Mouse (Mus musculus) lung, embryonic 14.5 days (tissue): ENCODE data around the gene Tubb2b. TPM values are rescaled to one million over a fixed set of nuclear protein-coding genes. Genes with fewer than 3 reads are reported as not detected.
A peak's percentile ranks its signal among the peaks of the same experiment; 100 is the strongest.

Experiments
- ATAC-seq: fragments of 200-750 bp; cut with Nextera tagmentation; 2 replicates; pipeline ENCODE4 v1.8.0; 2017; ENCODE audit warnings: mild to moderate bottlenecking, moderate TSS enrichment, moderate library complexity; ENCODE audit not compliant: insufficient read depth
- DNase-seq: peaks from one replicate; pipeline ENCODE4 v3.0.0-alpha.2; 2015
- H3K27ac ChIP-seq: fragments of 300-500 bp; sonication (generic); 2 replicates; pipeline ENCODE4 v1.5.1; 2014; ENCODE audit warnings: low read depth, mild to moderate bottlenecking, moderate library complexity
- H3K27me3 ChIP-seq: fragments of 300-500 bp; sonication (generic); 2 replicates; pipeline ENCODE4 v1.6.1; 2014; ENCODE audit warnings: low read length, control low read depth; ENCODE audit not compliant: insufficient read depth
- H3K36me3 ChIP-seq: fragments of 300-500 bp; sonication (generic); 2 replicates; pipeline ENCODE4 v1.6.1; 2014; ENCODE audit warnings: control low read depth; ENCODE audit not compliant: insufficient read depth
- H3K4me1 ChIP-seq: fragments of 300-500 bp; sonication (generic); 2 replicates; pipeline ENCODE4 v1.6.1; 2014; ENCODE audit warnings: antibody characterized with exemption, control low read depth; ENCODE audit not compliant: insufficient read depth
- H3K4me2 ChIP-seq: fragments of 300-500 bp; sonication (generic); 2 replicates; pipeline ENCODE4 v1.6.1; 2014; ENCODE audit warnings: mild to moderate bottlenecking
- H3K4me3 ChIP-seq: fragments of 300-500 bp; sonication (generic); 2 replicates; pipeline ENCODE4 v1.5.1; 2014; ENCODE audit warnings: low read depth, low read length
- H3K9ac ChIP-seq: fragments of 300-500 bp; sonication (generic); 2 replicates; pipeline ENCODE4 v1.6.1; 2014
- H3K9me3 ChIP-seq: fragments of 300-500 bp; sonication (generic); 2 replicates; pipeline ENCODE4 v1.6.1; 2016; ENCODE audit warnings: low read depth, low read length, control low read depth
- CTCF ChIP-seq: IDR thresholded peaks from 2 replicates; pipeline ENCODE4 v1.5.1; 2016; ENCODE audit warnings: antibody characterized with exemption, low read depth
- WGBS: fragments of 180-500 bp; shearing (Covaris S2); extraction: QIAGEN DNeasy Blood & Tissue Kit; methylation state at CpG from one replicate; pipeline ENCODE4 v1.1.7; 2014; 5-methylcytosine and 5-hydroxymethylcytosine counted together
- polyA plus RNA-seq: library from polyadenylated mRNA; unstranded; fragments of >200 nt; fragmentation: Nextera tagmentation; extraction: Ambion mirVana; gene quantifications from 2 replicates; pipeline ENCODE4 v1.2.1, GENCODE M21; 2014

The Tubb2b gene
- polyA plus RNA-seq, 1 experiment from 2014 or later = 15.9 TPM

DNA sequence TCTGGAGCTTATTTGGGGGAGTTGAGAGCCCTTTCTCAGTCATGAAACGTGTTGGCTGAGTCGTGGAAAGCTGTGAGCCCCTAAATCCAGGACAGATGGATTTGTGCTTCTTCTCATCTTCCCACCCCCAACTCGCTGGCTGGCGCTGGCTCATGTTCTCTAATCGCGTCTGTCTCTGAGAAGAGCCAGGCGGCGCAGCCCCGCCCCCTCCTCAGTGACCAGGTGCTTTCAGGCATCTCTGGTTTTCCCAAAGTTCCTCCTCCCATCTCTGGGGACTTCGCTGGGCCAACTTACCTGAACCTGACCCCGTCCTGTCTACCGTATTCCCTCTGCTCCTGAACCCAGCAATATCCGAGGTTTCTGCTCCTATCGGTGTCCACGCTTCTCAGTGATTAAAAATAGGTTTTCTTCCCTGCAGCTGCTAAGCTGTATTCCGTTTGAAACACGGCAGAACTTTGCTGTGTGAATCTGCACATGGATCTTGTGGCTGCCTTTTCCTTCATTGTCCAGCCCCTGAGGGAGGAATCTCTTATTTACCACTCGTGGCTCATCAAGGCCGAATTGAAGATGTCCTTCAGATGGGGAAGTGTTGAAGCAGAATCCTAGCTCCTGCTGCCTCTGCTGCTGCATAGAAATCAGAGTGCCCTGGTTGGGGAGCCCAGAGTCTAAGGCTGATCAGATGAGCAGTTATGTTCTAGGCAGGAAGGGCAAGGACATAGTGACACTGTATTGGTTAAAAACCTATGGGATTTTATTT, 20.2 kb upstream of the Tubb2b start:
- ATAC-seq (no peak), DNase-seq (peak; percentile 37)
- Histone ChIP-seq H3K36me3 (no peaks in the 10 kb centered on the region), H3K4me3 (no peak overlapping the region), H3K4me2 (peak overlapping the region; percentile 74), H3K4me1 (peaks cover 10% of the 10 kb centered on the region), H3K27me3 (no peaks in the 10 kb centered on the region), H3K9me3 (no peaks in the 10 kb centered on the region), H3K27ac (no peak overlapping the region), H3K9ac (0 out of 2 replicates have a peak overlapping the region, but pooled peaks have one; percentile 10)
- no peak for TF ChIP-seq CTCF
- WGBS = 9% methylated on average over 19 of the region's 19 CpGs

GRCm38 (mm10) chr13:34149463-34150176, 19.4 kb upstream of the Tubb2b start:
- ATAC-seq (no peak), DNase-seq (no peak)
- Histone ChIP-seq H3K9me3 (no peaks in the 10 kb centered on the region), H3K36me3 (no peaks in the 10 kb centered on the region), H3K4me1 (peaks cover 10% of the 10 kb centered on the region), H3K9ac (peak overlapping the region; percentile 51), H3K27me3 (no peaks in the 10 kb centered on the region), H3K4me2 (peak overlapping the region; percentile 74), H3K4me3 (peak overlapping the region; percentile 42), H3K27ac (peak overlapping the region; percentile 42; the same call in 1 of the 2 replicates)
- TF ChIP-seq CTCF = no peak
- WGBS = 50% methylated on average over 5 of the region's 5 CpGs

- WGBS = 2% methylated on average over 23 of the region's 23 CpGs
- Histone ChIP-seq H3K27ac (peak overlapping the region; percentile 42), H3K4me1 (peaks cover 10% of the 10 kb centered on the region), H3K4me3 (peak overlapping the region; percentile 42), H3K27me3 (no peaks in the 10 kb centered on the region), H3K4me2 (peak overlapping the region; percentile 74), H3K36me3 (no peaks in the 10 kb centered on the region), H3K9me3 (no peaks in the 10 kb centered on the region), H3K9ac (peak overlapping the region; percentile 51)
- DNase-seq = peak; percentile 75
- TF ChIP-seq CTCF = no peak
- peak; percentile 79 for ATAC-seq
These were observed 18.6 kb upstream of the Tubb2b start for GRCm38 (mm10) chr13:34148767-34149392.

DNA sequence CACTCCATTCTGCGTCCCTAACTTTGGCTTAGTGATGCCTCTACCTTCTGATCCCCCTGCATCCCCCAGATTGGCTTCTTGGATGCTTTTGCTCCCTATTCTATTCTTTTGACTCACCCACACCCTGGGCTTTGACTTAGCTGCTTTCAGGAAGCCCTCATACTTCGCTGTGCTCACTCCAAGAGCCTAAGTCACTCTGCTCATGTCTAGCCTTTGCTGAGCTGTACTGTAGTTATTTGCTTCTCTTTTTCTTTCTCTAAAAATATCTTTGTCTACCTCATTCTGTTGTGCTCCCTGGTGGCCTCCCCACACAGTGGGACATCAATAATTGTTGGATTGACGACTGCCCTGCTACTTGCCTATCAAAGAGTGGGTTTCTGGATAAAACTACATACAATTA, 17.9 kb upstream of the Tubb2b start:
- Histone ChIP-seq H3K27me3 (no peaks in the 10 kb centered on the region), H3K9ac (no peak overlapping the region), H3K9me3 (no peaks in the 10 kb centered on the region), H3K4me1 (peaks cover 10% of the 10 kb centered on the region), H3K36me3 (no peaks in the 10 kb centered on the region), H3K4me3 (no peak overlapping the region), H3K27ac (no peak overlapping the region), H3K4me2 (peak overlapping the region; percentile 74)
- no peak for TF ChIP-seq CTCF
- ATAC-seq = no peak
- no peak for DNase-seq
- 80% methylated on average over 3 of the region's 3 CpGs for WGBS

- no peak for ATAC-seq
These were observed 16.6 kb upstream of the Tubb2b start for GRCm38 (mm10) chr13:34146916-34147315.

GRCm38 (mm10) chr13:34143389-34143788, 13.1 kb upstream of the Tubb2b start:
- no peak for TF ChIP-seq CTCF
- H3K27me3 ChIP-seq = no peaks in the 10 kb centered on the region
- no peaks in the 10 kb centered on the region for H3K4me1 ChIP-seq
- no peaks in the 10 kb centered on the region for H3K9me3 ChIP-seq
- no peak overlapping the region for H3K9ac ChIP-seq
- no peak overlapping the region for H3K27ac ChIP-seq
- DNase-seq (no peak), ATAC-seq (no peak)
- H3K4me3 ChIP-seq = no peak overlapping the region
- no peaks in the 10 kb centered on the region for H3K36me3 ChIP-seq
- WGBS = 52% methylated on average over 5 of the region's 5 CpGs
- no peak overlapping the region for H3K4me2 ChIP-seq

More at GRCm38 (mm10) chr13:34146916-34147315, 16.6 kb upstream of the Tubb2b start:
- Histone ChIP-seq H3K9me3 (no peaks in the 10 kb centered on the region), H3K4me3 (no peak overlapping the region), H3K4me1 (peaks cover 10% of the 10 kb centered on the region), H3K9ac (no peak overlapping the region), H3K27me3 (no peaks in the 10 kb centered on the region), H3K36me3 (no peaks in the 10 kb centered on the region), H3K4me2 (no peak overlapping the region), H3K27ac (no peak overlapping the region)
- TF ChIP-seq CTCF = peak; percentile 28; the same call in 1 of the 2 replicates
- no peak for DNase-seq
- 53% methylated on average over 3 of the region's 3 CpGs for WGBS

GRCm38 (mm10) chr13:34136605-34137004, 6.3 kb upstream of the Tubb2b start:
- ATAC-seq = no peak

More at GRCm38 (mm10) chr13:34136605-34137004, 6.3 kb upstream of the Tubb2b start:
- WGBS = 70% methylated on average over 7 of the region's 7 CpGs
- Histone ChIP-seq H3K4me2 (no peak overlapping the region), H3K9ac (no peak overlapping the region), H3K36me3 (no peaks in the 10 kb centered on the region), H3K9me3 (no peaks in the 10 kb centered on the region), H3K27ac (no peak overlapping the region), H3K4me1 (peaks cover 4% of the 10 kb centered on the region; the same call in 1 of the 2 replicates), H3K27me3 (peaks cover 23% of the 10 kb centered on the region), H3K4me3 (no peak overlapping the region)
- DNase-seq = no peak
- no peak for TF ChIP-seq CTCF
